Mouse (Mus musculus) spleen, adult 2 months (tissue): Measurements from ENCODE around the gene Zfyve9.

ENCODE experiments used
- CTCF ChIP-seq: fragments of 200-500 bp; IDR thresholded peaks from 2 replicates; pipeline ENCODE4 v1.5.1; 2011; ENCODE audit warnings: mild to moderate bottlenecking, inconsistent platforms; ENCODE audit not compliant: insufficient read depth, insufficient read length, insufficient replicate concordance; ENCODE audit errors: extremely low read depth
- POLR2A ChIP-seq: fragments of 200-500 bp; IDR thresholded peaks from 2 replicates; pipeline ENCODE4 v1.6.1; 2011; ENCODE audit warnings: low read depth, low read length, inconsistent platforms

GRCm38 (mm10) chr4:108796701-108797100 lies 16.1 kb upstream of the Zfyve9 start:
- TF ChIP-seq POLR2A (no peak), CTCF (no peak)
